Mouse (Mus musculus) small intestine, adult 2 months (tissue): ENCODE results near the gene Kremen1.

ENCODE experiments used
- CTCF ChIP-seq: fragments of 200-500 bp; IDR thresholded peaks from 2 replicates; pipeline ENCODE4 v1.5.1; 2012; ENCODE audit warnings: low read depth, mild to moderate bottlenecking, control low read depth, inconsistent platforms, low read length, moderate library complexity, mixed read lengths; ENCODE audit not compliant: insufficient replicate concordance, insufficient read length; ENCODE audit errors: extremely low read depth
- POLR2A ChIP-seq: fragments of 200-500 bp; IDR thresholded peaks from 2 replicates; pipeline ENCODE4 v1.6.1; 2012; ENCODE audit warnings: low read depth, mild to moderate bottlenecking, control low read depth, inconsistent platforms, low read length, moderate library complexity

GRCm38 (mm10) chr11:5141965-5142364 is 119.4 kb downstream of the Kremen1 start:
- no peak for TF ChIP-seq CTCF
- TF ChIP-seq POLR2A: no peak
